Mouse (Mus musculus) regulatory T cell (primary cell): ENCODE results near the gene Rpl11.

ENCODE experiments used
- in situ Hi-C: fragments of 300-600 bp; cut with MboI, MseI; formaldehyde crosslinking; loops from one replicate; pipeline ENCODE4 v1.15.1; 2025; ENCODE audit warnings: high pct_unique_total_duplicates

The Rpl11 gene

GRCm38 (mm10) chr4:135985193-135985592 lies 68.0 kb downstream of the Rpl11 start:
- in situ Hi-C loops = no loop called here

DNA sequence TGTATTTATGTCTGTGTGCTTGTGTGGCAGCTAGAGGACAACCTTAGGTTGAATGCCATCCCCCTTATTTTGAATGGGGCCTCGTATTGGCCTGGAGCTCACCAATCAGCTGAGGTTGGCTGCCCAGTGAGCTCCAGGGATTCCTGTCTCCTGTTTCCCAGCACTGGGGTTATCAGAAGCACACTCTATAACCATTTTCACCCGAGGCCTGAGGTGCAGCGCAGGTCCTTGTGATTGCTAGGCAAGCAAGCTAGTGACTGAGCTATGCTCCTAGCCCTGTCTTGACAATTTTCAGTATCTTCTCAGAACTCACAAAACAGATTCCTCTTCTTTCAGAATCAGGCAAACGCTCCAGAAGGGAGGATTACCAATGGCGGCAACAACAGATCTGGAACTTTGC lies 68.7 kb downstream of the Rpl11 start:
- in situ Hi-C loops = loop anchor here (5.0 kb wide), 1 partner anchor 68 kb away; the partner anchor contains the start of gene Rpl11

DNA sequence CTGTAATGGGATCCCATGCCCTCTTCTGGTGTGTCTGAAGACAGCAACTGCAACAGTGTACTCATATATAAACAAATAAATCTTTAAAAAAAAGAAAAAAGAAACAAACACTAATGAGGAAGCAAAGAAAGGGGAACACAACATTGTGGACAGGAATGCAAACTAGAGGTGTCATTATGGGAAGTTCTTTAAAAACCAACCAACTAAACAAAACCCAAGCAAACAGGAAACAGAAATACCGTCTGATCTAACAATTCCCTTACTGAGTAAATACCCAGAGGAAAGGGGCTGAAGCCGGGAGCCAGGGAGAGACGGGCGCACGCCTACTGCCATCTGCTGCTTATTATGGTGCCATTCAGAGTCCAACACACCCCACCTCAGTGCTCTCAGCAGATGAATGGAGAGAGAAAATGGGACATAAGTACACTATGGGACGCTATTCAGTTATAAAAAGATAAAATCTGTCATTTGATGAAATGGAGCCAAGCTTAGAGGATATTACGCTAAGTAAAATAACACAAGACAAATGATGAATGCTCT lies 71.6 kb downstream of the Rpl11 start:
- in situ Hi-C loops = loop anchor here (5.0 kb wide), 1 partner anchor 71 kb away; the partner anchor contains the start of gene Rpl11

GRCm38 (mm10) chr4:135980223-135980622 lies 73.0 kb downstream of the Rpl11 start:
- in situ Hi-C loops = loop anchor here (5.0 kb wide), 1 partner anchor 72 kb away; the partner anchor contains the start of gene Rpl11
